Mouse (Mus musculus): ENCODE measurements around the gene Gcsh. TPM values are rescaled to one million over a fixed set of nuclear protein-coding genes. Genes with fewer than 3 reads are reported as not detected.
A peak's percentile ranks its signal among the peaks of the same experiment; 100 is the strongest.

Gene Gcsh
- total RNA-seq, 1 experiment from 2014 or later: 76.5 TPM

- ATAC-seq (replicated peaks; ENCODE audit: low read depth, poor library complexity, severe bottlenecking): peak; percentile 88
These were observed 14.6 kb downstream of the Gcsh start, which contains the start of gene 1700030J22Rik for GRCm38 (mm10) chr8:116978631-116979256. Gene 1700030J22Rik, minus strand, starts transcription at chr8:116978959.

DNA sequence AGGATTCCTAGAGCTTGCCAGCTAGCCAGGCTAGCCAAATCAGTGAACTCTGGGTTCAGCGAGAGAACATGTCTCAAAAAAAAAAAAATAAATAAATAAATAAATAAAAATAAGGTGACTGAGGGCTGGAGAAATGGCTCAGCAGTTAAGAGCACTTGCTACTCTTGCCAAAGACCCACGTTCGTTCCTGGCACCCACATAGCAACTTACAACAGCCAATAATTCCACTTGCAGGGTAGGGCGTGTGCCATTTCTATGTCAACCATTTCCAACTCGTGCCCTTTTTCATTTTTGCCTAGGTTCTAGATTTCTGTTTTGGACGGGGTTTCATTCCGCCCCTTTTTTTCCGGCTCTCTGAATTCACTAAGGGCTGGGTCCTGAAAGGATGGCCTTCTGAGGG, 15.3 kb downstream of the Gcsh start:
- ATAC-seq (replicated peaks; ENCODE audit: low read depth, poor library complexity, severe bottlenecking): peak; percentile 2; the same call in 1 of the 2 replicates

DNA sequence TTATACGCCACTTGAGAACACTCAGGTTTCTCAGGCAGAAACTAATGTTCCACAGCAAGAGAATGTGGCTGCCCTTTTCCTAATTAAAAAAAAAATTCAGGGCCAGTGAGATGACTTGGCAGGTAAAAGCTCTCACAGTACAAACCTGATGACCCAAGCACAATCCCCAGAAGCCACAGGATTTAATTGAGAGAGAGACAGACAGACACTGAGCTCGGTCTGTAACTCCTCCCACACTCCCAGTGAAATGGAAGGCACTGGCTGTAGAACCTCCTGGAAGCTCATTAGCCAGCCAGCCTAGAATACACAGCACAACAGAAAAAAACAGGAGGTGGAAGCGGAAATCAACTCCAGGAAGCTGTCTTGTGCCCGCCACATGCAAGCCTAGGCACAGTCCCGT, 17.7 kb downstream of the Gcsh start:
- ATAC-seq (replicated peaks; ENCODE audit: low read depth, poor library complexity, severe bottlenecking): no peak

DNA sequence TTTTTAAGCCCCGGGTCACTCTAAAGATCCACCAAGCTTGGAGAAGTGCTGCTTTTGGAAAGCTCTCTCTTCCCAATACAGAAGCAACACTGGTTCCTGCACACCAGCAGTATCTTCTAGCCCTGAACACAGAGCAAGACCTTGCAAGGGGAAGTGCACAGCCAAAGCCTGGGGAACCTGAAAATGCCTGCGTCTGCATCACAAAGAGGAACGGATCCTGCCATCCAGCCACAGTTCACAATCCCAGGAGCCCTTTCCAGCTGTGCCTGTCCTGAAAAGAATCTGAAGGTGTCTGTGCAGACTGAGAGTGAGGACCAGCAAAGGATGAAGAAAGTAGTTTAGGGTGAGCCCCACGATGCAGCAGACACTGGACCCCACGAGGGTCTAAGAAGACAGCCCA, 18.3 kb downstream of the Gcsh start:
- no peak for ATAC-seq (replicated peaks; ENCODE audit: low read depth, poor library complexity, severe bottlenecking)

GRCm38 (mm10) chr8:116969531-116969930, 23.8 kb downstream of the Gcsh start:
- ATAC-seq (replicated peaks; ENCODE audit: low read depth, poor library complexity, severe bottlenecking): no peak

DNA sequence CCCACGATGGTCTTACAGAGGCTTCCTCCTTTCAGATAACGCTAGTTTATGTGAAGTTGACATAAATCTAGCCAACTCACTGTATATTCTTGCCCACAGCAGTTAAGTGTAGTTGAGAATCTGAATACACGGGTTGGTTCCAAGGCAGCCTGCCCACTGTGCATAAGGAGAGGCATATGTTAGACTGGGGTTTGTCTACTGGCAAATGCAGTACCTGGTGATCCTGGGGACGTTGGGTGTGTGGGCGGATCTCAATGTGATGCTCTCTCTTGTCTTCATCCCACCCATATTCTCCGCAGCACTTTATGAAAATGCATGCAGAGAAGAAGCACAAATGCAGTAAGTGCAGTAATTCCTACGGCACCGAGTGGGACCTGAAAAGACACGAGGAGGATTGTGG, 38.9 kb downstream of the Gcsh start:
- ATAC-seq (replicated peaks; ENCODE audit: low read depth, poor library complexity, severe bottlenecking): no peak

GRCm38 (mm10) chr8:116952428-116952827, 40.9 kb downstream of the Gcsh start:
- no peak for ATAC-seq (replicated peaks; ENCODE audit: low read depth, poor library complexity, severe bottlenecking)

DNA sequence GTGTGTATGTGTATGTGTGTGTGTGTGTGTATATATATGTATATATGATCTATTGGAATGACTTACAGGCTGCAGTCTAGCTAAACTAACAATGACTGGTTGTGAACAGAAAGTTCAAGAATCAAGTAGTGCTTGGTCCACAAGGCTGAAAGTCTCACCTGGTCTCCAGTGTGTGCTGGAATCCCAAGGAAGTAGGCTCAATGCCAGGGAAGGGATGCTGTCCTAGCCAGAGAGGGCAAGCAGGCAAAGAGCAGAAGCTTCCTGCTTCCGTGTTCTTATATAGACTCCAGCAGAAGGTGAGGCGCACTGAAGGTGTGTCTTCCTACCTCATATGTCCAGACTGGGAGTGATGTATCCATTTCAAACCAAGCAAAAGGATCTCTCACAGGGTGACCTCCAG, 41.6 kb downstream of the Gcsh start:
- no peak for ATAC-seq (replicated peaks; ENCODE audit: low read depth, poor library complexity, severe bottlenecking)

DNA sequence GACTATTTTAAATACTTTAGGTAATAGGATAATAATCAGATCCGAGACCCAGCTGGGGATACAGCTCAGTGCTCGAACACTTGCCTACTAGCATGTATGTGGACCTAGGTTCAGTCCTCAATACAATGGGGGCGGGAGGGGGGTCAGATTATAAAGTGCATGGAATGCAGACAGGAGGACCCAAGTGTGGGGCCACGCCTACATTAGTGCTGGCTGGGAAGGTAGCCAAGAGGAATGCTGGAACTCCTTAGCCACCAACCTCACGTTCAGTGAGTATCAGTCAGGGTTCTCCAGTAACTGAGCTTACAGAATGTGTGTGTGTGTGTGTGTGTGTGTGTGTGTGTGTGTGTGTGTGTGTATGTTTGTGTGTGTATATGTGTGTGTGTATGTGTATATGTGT, 42.0 kb downstream of the Gcsh start:
- no peak for ATAC-seq (replicated peaks; ENCODE audit: low read depth, poor library complexity, severe bottlenecking)

- peak; percentile 22 for ATAC-seq (replicated peaks; ENCODE audit: low read depth, poor library complexity, severe bottlenecking)
These were observed 45.7 kb downstream of the Gcsh start for GRCm38 (mm10) chr8:116947589-116947988.

GRCm38 (mm10) chr8:116946851-116947250, 46.5 kb downstream of the Gcsh start:
- ATAC-seq (replicated peaks; ENCODE audit: low read depth, poor library complexity, severe bottlenecking): no peak

DNA sequence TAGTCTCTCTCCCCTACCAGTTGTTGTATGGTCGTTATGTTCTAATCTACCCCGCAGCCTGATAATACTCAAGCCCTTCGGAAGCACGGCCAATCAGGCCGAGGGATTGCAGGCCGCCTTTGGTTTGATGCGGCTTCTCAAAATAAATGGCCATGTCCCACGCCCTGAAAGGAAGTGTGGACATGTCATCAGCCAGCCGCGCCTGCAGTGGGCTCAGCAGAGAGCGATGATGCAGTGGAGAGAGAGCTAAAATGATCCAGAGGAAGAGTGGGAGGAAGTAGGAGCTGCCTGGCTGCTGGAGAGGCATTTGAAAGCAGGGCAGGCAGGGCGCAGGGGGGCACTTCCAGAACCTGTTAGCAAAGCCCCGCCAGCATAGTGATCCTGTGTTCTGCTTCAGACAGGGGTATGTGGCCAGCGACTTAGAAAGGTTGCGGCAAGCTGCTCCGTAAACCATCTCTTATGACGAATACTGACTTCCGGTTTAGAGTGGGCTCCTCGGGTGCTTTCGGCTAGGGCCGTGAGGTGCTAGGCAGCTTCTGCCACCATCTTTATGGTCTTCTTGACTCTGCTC, 47.0 kb downstream of the Gcsh start:
- peak; percentile 33 for ATAC-seq (replicated peaks; ENCODE audit: low read depth, poor library complexity, severe bottlenecking)

DNA sequence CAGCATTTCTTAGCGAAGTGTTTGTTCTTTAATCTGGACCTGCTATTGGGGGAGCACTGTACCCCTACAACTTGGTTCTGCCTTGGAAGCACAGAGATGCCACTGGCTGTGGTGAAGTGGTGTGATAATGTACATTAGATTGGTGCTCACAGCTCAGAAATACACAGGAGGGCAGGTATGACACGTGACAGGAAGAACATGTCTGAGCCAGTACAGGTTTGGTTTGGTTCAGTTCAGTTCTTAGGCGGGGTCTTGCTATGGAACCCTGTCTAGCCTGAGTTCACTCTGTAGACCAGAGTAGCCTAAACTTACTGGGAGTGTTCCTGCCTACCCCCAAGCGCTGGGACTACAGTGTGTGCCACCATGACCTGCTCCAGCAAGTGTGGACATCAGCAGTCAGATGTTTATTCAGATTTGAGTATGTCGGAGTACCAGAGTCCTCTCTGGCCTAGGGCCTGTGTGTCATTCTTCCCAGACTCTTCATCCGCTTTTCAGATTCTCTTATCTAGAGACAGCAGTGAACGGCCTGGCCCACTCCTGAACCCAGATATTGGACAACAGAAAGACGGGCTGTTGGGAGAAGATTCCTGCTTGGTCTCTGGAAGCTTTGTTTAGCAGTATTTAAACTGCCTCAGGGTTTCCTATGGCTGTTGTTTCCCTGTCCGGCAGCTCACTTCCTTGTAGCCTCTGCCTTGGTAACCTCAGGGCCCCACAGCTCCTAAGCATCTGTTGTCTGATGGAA, 48.0 kb downstream of the Gcsh start:
- no peak for ATAC-seq (replicated peaks; ENCODE audit: low read depth, poor library complexity, severe bottlenecking)

DNA sequence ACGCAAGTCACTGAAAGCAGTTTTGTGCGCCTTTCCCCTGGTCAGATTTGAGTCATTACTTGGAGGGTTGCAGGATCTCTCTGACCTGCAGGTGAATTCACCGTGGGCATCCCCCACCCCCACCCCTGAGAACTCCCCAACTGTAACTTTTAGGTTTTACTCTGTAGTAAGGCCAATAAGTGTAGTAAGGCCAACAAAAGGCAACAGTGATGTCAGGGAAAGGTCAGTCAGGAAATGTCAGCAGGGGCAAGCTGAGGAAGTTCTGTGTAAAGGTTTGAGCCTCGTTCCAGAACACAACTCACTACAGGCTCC, 49.0 kb downstream of the Gcsh start:
- ATAC-seq (replicated peaks; ENCODE audit: low read depth, poor library complexity, severe bottlenecking): no peak

DNA sequence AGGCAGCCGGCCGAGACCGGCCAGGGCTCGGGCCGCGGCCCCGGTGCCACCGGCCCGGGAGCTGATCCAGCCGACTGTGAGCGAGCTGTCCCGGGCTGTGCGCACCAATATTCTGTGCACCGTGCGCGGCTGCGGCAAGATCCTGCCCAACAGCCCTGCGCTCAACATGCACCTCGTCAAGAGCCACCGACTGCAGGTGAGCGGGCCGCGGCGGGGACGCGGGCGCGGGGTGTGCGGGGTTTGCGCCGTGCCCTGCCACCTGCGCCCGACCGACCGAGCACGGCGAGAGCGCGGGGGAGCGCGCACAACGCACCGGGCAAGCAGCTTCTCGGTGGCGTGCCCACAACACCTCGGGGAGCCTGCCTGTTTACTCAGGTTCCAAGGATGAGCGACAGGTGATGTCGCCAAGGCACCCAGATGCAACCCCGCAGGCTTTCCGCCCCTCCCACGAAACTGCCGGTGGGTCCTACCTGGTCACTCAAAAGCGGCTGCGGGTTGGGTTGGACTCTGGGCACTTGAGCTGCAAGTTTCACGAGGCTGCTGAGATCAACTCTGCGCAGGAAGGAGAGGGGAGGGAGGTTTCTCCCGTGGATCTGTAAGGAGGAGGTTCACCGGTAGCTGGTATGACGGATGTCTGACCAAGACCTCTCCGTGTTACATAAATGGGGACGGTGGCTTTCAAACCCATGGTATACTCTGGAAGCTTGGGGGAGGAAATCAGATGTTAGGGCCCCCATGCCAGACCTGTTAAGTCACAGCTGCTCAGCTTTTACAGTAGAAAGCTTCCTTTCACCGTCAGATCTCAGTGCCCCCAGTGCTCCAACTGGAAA, 49.6 kb downstream of the Gcsh start:
- ATAC-seq (replicated peaks; ENCODE audit: low read depth, poor library complexity, severe bottlenecking): peak; percentile 16

DNA sequence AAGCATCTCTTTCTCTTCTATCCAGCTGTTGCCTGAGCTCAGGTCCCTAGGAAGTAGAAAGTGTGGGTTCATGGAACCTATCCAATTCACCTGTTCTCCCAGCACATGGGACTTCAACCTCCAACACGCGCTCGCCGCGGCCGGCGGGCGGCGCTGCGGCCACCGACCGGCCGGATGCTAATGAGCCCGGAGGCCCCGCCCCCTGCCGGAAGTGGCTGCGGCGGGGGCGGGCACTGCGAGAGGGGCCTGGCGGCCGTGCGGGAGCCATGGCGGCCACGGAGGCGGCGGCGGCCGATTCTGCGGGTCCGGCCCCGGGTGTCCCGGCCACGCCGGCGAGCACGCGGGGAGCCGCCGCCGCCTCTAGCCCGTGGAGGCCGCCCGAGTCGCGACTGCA, 50.2 kb downstream of the Gcsh start, which contains the start of gene Atmin:
TSS of gene Atmin (plus strand) at position 233 of the 394 bp plus-strand sequence.
- peak; percentile 39 for ATAC-seq (replicated peaks; ENCODE audit: low read depth, poor library complexity, severe bottlenecking)

DNA sequence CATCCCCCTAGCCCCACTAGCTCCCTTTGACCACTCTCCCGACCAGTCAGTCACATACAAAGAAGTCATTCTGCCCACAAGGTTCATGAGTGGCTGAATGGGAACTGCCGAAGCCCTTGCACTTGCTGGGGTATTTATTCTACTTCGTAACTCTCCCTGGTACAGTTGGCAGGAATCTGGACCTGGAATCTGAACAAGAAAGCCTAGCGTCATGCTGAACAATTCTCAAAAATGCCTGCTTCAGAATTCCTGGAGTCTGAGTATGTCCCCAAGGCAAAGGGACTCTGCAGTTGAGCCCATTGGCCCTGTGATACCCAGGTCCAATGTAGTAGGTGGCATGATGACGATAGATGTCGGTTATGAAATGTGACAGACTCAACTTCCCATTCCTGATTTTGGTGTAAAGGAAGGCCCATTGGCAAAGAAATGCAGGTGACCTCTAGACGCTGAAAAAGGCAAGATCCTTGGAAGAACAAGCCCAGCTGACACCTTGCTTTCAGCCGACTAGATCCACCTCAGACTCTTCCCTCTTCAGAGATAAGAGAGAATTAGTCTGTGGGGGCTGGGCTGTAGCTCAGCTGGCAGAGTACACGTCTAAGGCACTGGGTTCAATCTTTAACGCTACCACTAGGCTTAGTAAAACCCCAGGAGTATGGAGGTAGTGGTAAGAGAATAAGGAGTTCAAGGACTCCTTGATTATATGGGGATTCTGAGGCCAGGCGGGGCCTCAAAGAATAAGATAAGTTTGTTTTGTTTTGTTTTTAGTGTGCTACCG, 50.9 kb downstream of the Gcsh start:
- 0 out of 2 replicates have a peak, but pooled peaks have one; percentile 16 for ATAC-seq (replicated peaks; ENCODE audit: low read depth, poor library complexity, severe bottlenecking)

- no peak for ATAC-seq (replicated peaks; ENCODE audit: low read depth, poor library complexity, severe bottlenecking)
These were observed 57.8 kb downstream of the Gcsh start for GRCm38 (mm10) chr8:116935506-116935905.

GRCm38 (mm10) chr8:116934976-116935375, 58.4 kb downstream of the Gcsh start:
- ATAC-seq (replicated peaks; ENCODE audit: low read depth, poor library complexity, severe bottlenecking): no peak

Data from common myeloid progenitor, adult 5-6 weeks (primary cell).